Comparison of ENCODE assay signal across 8 mouse cellular contexts in the genomic region with DNA sequence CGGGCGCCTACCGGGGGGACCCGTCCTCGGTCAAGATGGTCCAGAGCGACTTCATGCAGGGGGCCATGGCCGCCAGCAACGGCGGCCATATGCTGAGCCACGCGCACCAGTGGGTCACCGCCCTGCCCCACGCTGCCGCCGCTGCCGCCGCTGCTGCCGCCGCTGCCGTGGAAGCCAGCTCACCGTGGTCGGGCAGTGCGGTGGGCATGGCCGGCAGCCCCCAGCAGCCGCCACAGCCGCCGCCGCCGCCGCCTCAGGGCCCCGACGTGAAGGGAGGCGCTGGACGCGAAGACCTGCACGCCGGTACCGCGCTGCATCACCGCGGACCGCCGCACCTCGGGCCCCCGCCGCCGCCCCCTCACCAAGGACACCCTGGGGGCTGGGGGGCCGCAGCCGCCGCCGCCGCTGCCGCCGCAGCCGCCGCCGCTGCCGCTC. TPM values are rescaled to one million over a fixed set of nuclear protein-coding genes. Genes with fewer than 3 reads are reported as not detected.
DNase-seq lines count a peak whose midpoint lies in the region; ATAC-seq lines count a peak whose summit lies in the region.

No protein-coding gene starts in this region.

- DNase-seq in heart, adult 9 months (ENCODE audit: low spot score in 2 of 2) = no peak
- no peak for DNase-seq in adrenal gland, adult 2 months
- no peak for DNase-seq in adrenal gland, postnatal 36 days
- DNase-seq in Muller cell, postnatal 12 days (ENCODE audit: inconsistent ontology term) = no peak

- 1% methylated on average over 36 of the region's 58 CpGs for WGBS in heart, embryonic 14.5 days
- under 1% methylated on average over 39 of the region's 58 CpGs for WGBS in hindbrain, embryonic 12.5 days
- WGBS in midbrain, embryonic 12.5 days = under 1% methylated on average over 49 of the region's 58 CpGs

- H3K4me3 ChIP-seq in heart, embryonic 14.5 days (ENCODE audit: control insufficient read depth in 1 of 2, insufficient read depth in 1 of 2, low read depth in 1 of 2, low read length in 2 of 2) = peak overlapping the region; percentile 32 to 51
- H3K4me3 ChIP-seq in brown adipose tissue, adult 24 weeks (ENCODE audit: insufficient read depth, low read depth, low read length) = peak overlapping the region; percentile 22
- H3K4me3 ChIP-seq in hindbrain, embryonic 12.5 days = peak overlapping the region; percentile 97
- peak overlapping the region; percentile 99 for H3K4me3 ChIP-seq in midbrain, embryonic 12.5 days

- peaks cover 7 to 35% of the 10 kb centered on the region in 2 experiments; a peak in 3 of 4 replicates for H3K4me1 ChIP-seq in heart, embryonic 14.5 days (ENCODE audit: control insufficient read depth in 2 of 2, insufficient read depth in 2 of 2, low read length in 2 of 2)
- peaks cover 6% of the 10 kb centered on the region for H3K4me1 ChIP-seq in brown adipose tissue, adult 24 weeks (ENCODE audit: control insufficient read depth, insufficient read depth, insufficient read length, low read length)
- H3K4me1 ChIP-seq in hindbrain, embryonic 12.5 days = peaks cover 5% of the 10 kb centered on the region; the same call in 1 of the 2 replicates
- H3K4me1 ChIP-seq in midbrain, embryonic 12.5 days = peaks cover 8% of the 10 kb centered on the region; the same call in 1 of the 2 replicates

- H3K4me2 ChIP-seq in heart, embryonic 14.5 days (ENCODE audit: low read length) = peak overlapping the region; percentile 77
- peak overlapping the region; percentile 97 for H3K4me2 ChIP-seq in hindbrain, embryonic 12.5 days (replicated peaks)
- peak overlapping the region; percentile 97 for H3K4me2 ChIP-seq in midbrain, embryonic 12.5 days (replicated peaks)

- H3K9me3 ChIP-seq in heart, embryonic 14.5 days (ENCODE audit: control insufficient read depth, low read length) = no peaks in the 10 kb centered on the region
- H3K9me3 ChIP-seq in hindbrain, embryonic 12.5 days (replicated peaks) = no peaks in the 10 kb centered on the region
- H3K9me3 ChIP-seq in midbrain, embryonic 12.5 days = no peaks in the 10 kb centered on the region

- H3K36me3 ChIP-seq in heart, embryonic 14.5 days (ENCODE audit: control insufficient read depth, insufficient read depth, low read length) = no peaks in the 10 kb centered on the region
- peaks cover 23% of the 10 kb centered on the region for H3K36me3 ChIP-seq in hindbrain, embryonic 12.5 days
- H3K36me3 ChIP-seq in midbrain, embryonic 12.5 days = peaks cover 25% of the 10 kb centered on the region

- H3K27me3 ChIP-seq in heart, embryonic 14.5 days (ENCODE audit: control insufficient read depth, insufficient read depth, low read length) = peaks cover 89% of the 10 kb centered on the region
- no peaks in the 10 kb centered on the region for H3K27me3 ChIP-seq in hindbrain, embryonic 12.5 days
- no peaks in the 10 kb centered on the region for H3K27me3 ChIP-seq in midbrain, embryonic 12.5 days

- H3K27ac ChIP-seq in heart, embryonic 14.5 days (replicated peaks in 1 of 2; ENCODE audit: control insufficient read depth in 1 of 2, insufficient read depth in 1 of 2, low read depth in 2 of 2, low read length in 2 of 2) = no peak overlapping the region
- no peak overlapping the region for H3K27ac ChIP-seq in brown adipose tissue, adult 24 weeks (replicated peaks; ENCODE audit: low read depth, low read length)
- H3K27ac ChIP-seq in hindbrain, embryonic 12.5 days = peak overlapping the region; percentile 100
- H3K27ac ChIP-seq in midbrain, embryonic 12.5 days (replicated peaks) = peak overlapping the region; percentile 100

- H3K9ac ChIP-seq in heart, embryonic 14.5 days (ENCODE audit: low read length) = no peak overlapping the region
- peak overlapping the region; percentile 100 for H3K9ac ChIP-seq in hindbrain, embryonic 12.5 days
- peak overlapping the region; percentile 100 for H3K9ac ChIP-seq in midbrain, embryonic 12.5 days (replicated peaks)

- no peak for ATAC-seq in heart, embryonic 14.5 days (ENCODE audit: insufficient number of reproducible peaks, insufficient read depth, low FRiP score, low read depth)
- no peak for ATAC-seq in hindbrain, embryonic 12.5 days (ENCODE audit: low FRiP score)
- ATAC-seq in midbrain, embryonic 12.5 days (ENCODE audit: low FRiP score, low read depth) = no peak

RNA-seq across cellular contexts. Expression of a gene that starts 1.8 kb away (rescaled TPM):
- polyA plus RNA-seq in heart, embryonic 14.5 days (2014; fragmentation: Nextera tagmentation; extraction: Ambion mirVana) = 0.03 TPM in 1 of 2 replicates, not detected in the other
- polyA plus RNA-seq in brown adipose tissue, adult 24 weeks (2012; ENCODE audit: insufficient read depth, insufficient read length, missing spikeins) = not detected in 2 replicates
- polyA plus RNA-seq in hindbrain, embryonic 12.5 days (2016; fragmentation: Nextera tagmentation; extraction: Ambion mirVana) = 28.8 and 29.2 TPM in 2 replicates
- polyA plus RNA-seq in midbrain, embryonic 12.5 days (2016; fragmentation: Nextera tagmentation; extraction: Ambion mirVana) = 36.3 and 37.6 TPM in 2 replicates
- not detected for total RNA-seq in adrenal gland, adult 2 months (2021)
- 0.02 TPM in 2 replicates for polyA plus RNA-seq in adrenal gland, adult 2 months (2012; rRNA removed)
- under 1 TPM in 1 of 2 experiments, not detected in 1; 0.07 TPM for total RNA-seq in adrenal gland, postnatal 36 days (2021)

Comparison
In these comparisons a context has a peak if more than half of its experiments do, and no peak if none do; other contexts are left out.
1. H3K27ac ChIP-seq: peak in hindbrain, embryonic 12.5 days (single experiment) and midbrain, embryonic 12.5 days (single experiment); none in heart, embryonic 14.5 days (0 of 2) and brown adipose tissue, adult 24 weeks (single experiment).
2. H3K4me3 ChIP-seq: peak in every context shown above with its lines; median percentile 99 in midbrain, embryonic 12.5 days; 97 in hindbrain, embryonic 12.5 days; 42 in heart, embryonic 14.5 days; 22 in brown adipose tissue, adult 24 weeks.
3. RNA of a gene that starts 1.8 kb away (polyA plus RNA-seq): 36.3 to 37.6 TPM in midbrain, embryonic 12.5 days and 28.8 to 29.2 TPM in hindbrain, embryonic 12.5 days; 0.02 TPM in adrenal gland, adult 2 months, 0.03 TPM in heart, embryonic 14.5 days and not detected in brown adipose tissue, adult 24 weeks; every median in the first group is over 10 times any median in the second.
4. Peak in every context shown above with its lines, with median percentiles within 50 percentile points of each other: H3K4me2 ChIP-seq.